Mouse (Mus musculus) CH12.LX (cell line): Measurements from ENCODE around the gene Sfxn2. TPM values are rescaled to one million over a fixed set of nuclear protein-coding genes. Genes with fewer than 3 reads are reported as not detected.

Source experiments
- DNase-seq: peaks from one replicate; pipeline ENCODE4 v3.0.0-alpha.2; 2013; ENCODE audit errors: extremely low read depth
- H3K27ac ChIP-seq: 2 replicates; pipeline ENCODE4 v1.5.1; 2012; ENCODE audit warnings: low read depth, mild to moderate bottlenecking, control low read depth, moderate library complexity; ENCODE audit not compliant: insufficient read depth
- H3K27me3 ChIP-seq: replicated peaks from 2 replicates; pipeline ENCODE3; 2012; ENCODE audit warnings: inconsistent platforms
- H3K36me3 ChIP-seq, 2 experiments: replicated peaks in 1 of 2; 2 replicates each; pipeline versions ENCODE3 to v1.6.1; 2012; ENCODE audit warnings: inconsistent platforms in 1 of 2, low read length in 1 of 2, mild to moderate bottlenecking in 1 of 2, mixed read lengths in 1 of 2, moderate library complexity in 1 of 2; ENCODE audit not compliant: control insufficient read depth in 1 of 2, insufficient read depth in 1 of 2
- H3K4me1 ChIP-seq, 2 experiments: 2 replicates each; pipeline ENCODE4 v1.6.1; 2012; ENCODE audit warnings: inconsistent platforms in 1 of 2, moderate library complexity in 1 of 2; ENCODE audit not compliant: insufficient read depth in 2 of 2, control insufficient read depth in 1 of 2
- H3K4me2 ChIP-seq: 2 replicates; pipeline ENCODE4 v1.6.1; 2012; ENCODE audit warnings: low read depth, mild to moderate bottlenecking, control low read depth; ENCODE audit not compliant: poor library complexity, insufficient read depth, severe bottlenecking
- H3K4me3 ChIP-seq, 3 experiments: fragments of 150-350 bp in 1 of 3; sonication (generic) in 1 of 3; replicated peaks in 1 of 3; 2 replicates each; pipeline versions ENCODE3 to v1.5.1; 2011 to 2012; ENCODE audit warnings: low read depth in 2 of 3, low read length in 2 of 3, mild to moderate bottlenecking in 2 of 3, moderate library complexity in 2 of 3, control low read depth in 1 of 3, improper control_type of control experiment in 1 of 3, inconsistent platforms in 1 of 3, mixed read lengths in 1 of 3; ENCODE audit not compliant: poor library complexity in 1 of 3
- H3K79me2 ChIP-seq: replicated peaks from 2 replicates; pipeline ENCODE4 v1.6.1; 2012; ENCODE audit warnings: mild to moderate bottlenecking, moderate library complexity; ENCODE audit not compliant: control insufficient read depth, poor library complexity, insufficient read depth, severe bottlenecking; ENCODE audit errors: extremely low read depth
- H3K9ac ChIP-seq: 2 replicates; pipeline ENCODE4 v1.6.1; 2012; ENCODE audit warnings: low read depth, mild to moderate bottlenecking, control low read depth, moderate library complexity; ENCODE audit not compliant: insufficient read depth
- H3K9me3 ChIP-seq: replicated peaks from 2 replicates; pipeline ENCODE3; 2012; ENCODE audit warnings: low read length, inconsistent platforms, mixed read lengths
- BHLHE40 ChIP-seq: IDR thresholded peaks from 2 replicates; pipeline ENCODE4 v1.6.1; 2011; ENCODE audit warnings: mild to moderate bottlenecking, low read depth, low read length, improper control_type of control experiment
- CHD1 ChIP-seq: IDR thresholded peaks from 2 replicates; pipeline ENCODE4 v1.6.1; 2012; ENCODE audit warnings: low read depth, low read length, improper control_type of control experiment, inconsistent platforms
- CHD2 ChIP-seq: IDR thresholded peaks from 2 replicates; pipeline ENCODE4 v1.6.1; 2011; ENCODE audit warnings: low read length, improper control_type of control experiment
- CTCF ChIP-seq, 2 experiments: IDR thresholded peaks in 1 of 2; conservative IDR thresholded peaks in 1 of 2; 2 replicates each; pipeline ENCODE4 v1.5.1; 2011 to 2012; ENCODE audit warnings: low read depth in 2 of 2, low read length in 2 of 2, improper control_type of control experiment in 1 of 2, inconsistent platforms in 1 of 2, mild to moderate bottlenecking in 1 of 2, moderate library complexity in 1 of 2
- ELF1 ChIP-seq: IDR thresholded peaks from 2 replicates; pipeline ENCODE4 v1.6.1; 2014; ENCODE audit warnings: low read depth, mild to moderate bottlenecking, inconsistent platforms, low read length, improper control_type of control experiment
- EP300 ChIP-seq: IDR thresholded peaks from 2 replicates; pipeline ENCODE4 v1.6.1; 2011; ENCODE audit warnings: low read length, improper control_type of control experiment
- ETS1 ChIP-seq: conservative IDR thresholded peaks from 2 replicates; pipeline ENCODE4 v1.6.1; 2012; ENCODE audit warnings: low read depth, mild to moderate bottlenecking, inconsistent platforms, low read length, improper control_type of control experiment, moderate library complexity
- GABPA ChIP-seq: IDR thresholded peaks from 2 replicates; pipeline ENCODE4 v1.6.1; 2012; ENCODE audit warnings: low read depth, low read length, improper control_type of control experiment, inconsistent platforms; ENCODE audit not compliant: insufficient replicate concordance
- JUN ChIP-seq: IDR thresholded peaks from 2 replicates; pipeline ENCODE4 v1.6.1; 2011; ENCODE audit warnings: low read depth, mild to moderate bottlenecking, low read length, improper control_type of control experiment, moderate library complexity; ENCODE audit not compliant: insufficient read depth
- KAT2A ChIP-seq: IDR thresholded peaks from 2 replicates; pipeline ENCODE4 v1.6.1; 2012; ENCODE audit warnings: low read length, improper control_type of control experiment, inconsistent platforms; ENCODE audit not compliant: insufficient replicate concordance
- MEF2A ChIP-seq: IDR thresholded peaks from 2 replicates; pipeline ENCODE4 v1.6.1; 2014; ENCODE audit warnings: low read depth, mild to moderate bottlenecking, inconsistent platforms, low read length, improper control_type of control experiment, borderline replicate concordance
- MYC ChIP-seq: IDR thresholded peaks from 2 replicates; pipeline ENCODE4 v1.6.1; 2011; ENCODE audit warnings: low read depth, mild to moderate bottlenecking, improper control_type of control experiment, low read length
- PAX5 ChIP-seq: IDR thresholded peaks from 2 replicates; pipeline ENCODE4 v1.6.1; 2012; ENCODE audit warnings: low read length, inconsistent platforms, mixed read lengths
- POLR2A ChIP-seq: IDR thresholded peaks from 2 replicates; pipeline ENCODE4 v1.6.1; 2011; ENCODE audit warnings: low read depth, mild to moderate bottlenecking, improper control_type of control experiment, low read length
- POLR2AphosphoS2 ChIP-seq: IDR thresholded peaks from 2 replicates; pipeline ENCODE4 v1.6.1; 2011; ENCODE audit warnings: low read depth, low read length, improper control_type of control experiment
- RAD21 ChIP-seq: IDR thresholded peaks from 2 replicates; pipeline ENCODE4 v1.6.1; 2011; ENCODE audit warnings: low read depth, mild to moderate bottlenecking, low read length, improper control_type of control experiment, moderate library complexity
- RCOR1 ChIP-seq: conservative IDR thresholded peaks from 2 replicates; pipeline ENCODE4 v1.6.1; 2012; ENCODE audit warnings: low read depth, mild to moderate bottlenecking, inconsistent platforms, low read length, improper control_type of control experiment
- SMC3 ChIP-seq: IDR thresholded peaks from 2 replicates; pipeline ENCODE4 v1.6.1; 2011; ENCODE audit warnings: low read depth, low read length, improper control_type of control experiment
- TCF12 ChIP-seq: IDR thresholded peaks from 2 replicates; pipeline ENCODE4 v1.6.1; 2014; ENCODE audit warnings: low read depth, mild to moderate bottlenecking, inconsistent platforms, low read length, improper control_type of control experiment
- USF1 ChIP-seq: IDR thresholded peaks from 2 replicates; pipeline ENCODE4 v1.6.1; 2014; ENCODE audit warnings: low read depth, mild to moderate bottlenecking, inconsistent platforms, low read length, improper control_type of control experiment
- USF2 ChIP-seq: conservative IDR thresholded peaks from 2 replicates; pipeline ENCODE4 v1.6.1; 2011; ENCODE audit warnings: low read depth, low read length, improper control_type of control experiment
- ZKSCAN1 ChIP-seq: IDR thresholded peaks from 2 replicates; pipeline ENCODE4 v1.6.1; 2012; ENCODE audit warnings: low read depth, inconsistent platforms, low read length, improper control_type of control experiment, borderline replicate concordance
- ZMIZ1 ChIP-seq: IDR thresholded peaks from 2 replicates; pipeline ENCODE4 v1.6.1; 2012; ENCODE audit warnings: low read depth, mild to moderate bottlenecking, inconsistent platforms, low read length, improper control_type of control experiment
- dilution Hi-C: fragments of 300-500 bp; cut with MboI; formaldehyde crosslinking; loops from 2 replicates; pipeline ENCODE4 v1.14.3; 2020; ENCODE audit warnings: low sequenced_read_pairs; ENCODE audit not compliant: extremely low pct_unique_long_range_greater_than_20kb, extremely low pct_ligation_motif_present
- in situ Hi-C: fragments of 300-500 bp; cut with MboI; formaldehyde crosslinking; loops from 3 replicates; pipeline ENCODE4 v1.14.3; 2019; ENCODE audit warnings: low sequenced_read_pairs, low pct_ligation_motif_present, low pct_unique_long_range_greater_than_20kb, mixed read lengths
- polyA plus RNA-seq: library from polyadenylated mRNA; unstranded; fragments of >175 nt; gene quantifications from 2 replicates; pipeline ENCODE4 v1.2.1, GENCODE M21; 2012; ENCODE audit warnings: low read depth; ENCODE audit not compliant: insufficient read length
- total RNA-seq, 2 experiments: library from RNA; depleted of rRNA; stranded (reverse); fragments of 300-350 nt in 1 of 2; fragments of >200 nt in 1 of 2; gene quantifications; 2 replicates each; pipeline ENCODE4 v1.2.3; 2012 to 2014

Sfxn2 gene
- total and polyA plus RNA-seq, 3 experiments, result 5.9 to 11.1 (median 8.5) TPM

- TF ChIP-seq SMC3 (no peak), JUN (no peak)
- in situ Hi-C loops (no loop called here), dilution Hi-C loops (no loop called here)
- no peak overlapping the region for H3K4me2 ChIP-seq
- no peak overlapping the region for H3K4me3 ChIP-seq
- H3K4me1 ChIP-seq, result peaks cover 0 to 4% of the 10 kb centered on the region in 2 experiments; a peak in 1 of 4 replicates
- H3K9me3 ChIP-seq, result no peaks in the 10 kb centered on the region
- peaks cover 29 to 83% of the 10 kb centered on the region in 2 experiments for H3K36me3 ChIP-seq
- H3K79me2 ChIP-seq, result no peaks in the 10 kb centered on the region; the same call in none of the 2 replicates
- no peak overlapping the region for H3K9ac ChIP-seq
- no peak overlapping the region for H3K27ac ChIP-seq
- no peaks in the 10 kb centered on the region for H3K27me3 ChIP-seq
- DNase-seq, result no peak
These were observed 62.6 kb downstream of the Sfxn2 start for GRCm38 (mm10) chr19:46635766-46636165.

- no peak overlapping the region for H3K9ac ChIP-seq
- in situ Hi-C loops, result no loop called here
- H3K4me3 ChIP-seq, result no peak overlapping the region
- no peaks in the 10 kb centered on the region for H3K9me3 ChIP-seq
- DNase-seq, result no peak
- TF ChIP-seq CHD2 (no peak), ETS1 (no peak), GABPA (no peak), MYC (no peak), USF2 (no peak)
- H3K27ac ChIP-seq, result no peak overlapping the region
- dilution Hi-C loops, result no loop called here
- peaks cover 21 to 84% of the 10 kb centered on the region in 2 experiments for H3K36me3 ChIP-seq
- peaks cover 1% of the 10 kb centered on the region for H3K79me2 ChIP-seq
- no peaks in the 10 kb centered on the region for H3K27me3 ChIP-seq
- no peak overlapping the region for H3K4me2 ChIP-seq
- H3K4me1 ChIP-seq, result peaks cover 0 to 4% of the 10 kb centered on the region in 2 experiments; a peak in 1 of 4 replicates
These were observed 64.4 kb downstream of the Sfxn2 start for GRCm38 (mm10) chr19:46637598-46637997.

- no peaks in the 10 kb centered on the region for H3K9me3 ChIP-seq
- H3K4me3 ChIP-seq, result no peak overlapping the region
- H3K4me2 ChIP-seq, result no peak overlapping the region
- peaks cover 6% of the 10 kb centered on the region for H3K79me2 ChIP-seq
- no peaks in the 10 kb centered on the region for H3K27me3 ChIP-seq
- no peak for TF ChIP-seq CTCF (conservative IDR thresholded peaks at IDR 0.05 in 1 of 2, IDR thresholded peaks at IDR 0.05 in 1 of 2; ENCODE audit: low read depth in 2 of 2, low read length in 2 of 2)
- TF ChIP-seq ZKSCAN1, result no peak
- no peak for TF ChIP-seq POLR2AphosphoS2
- no peak for TF ChIP-seq RCOR1
- TF ChIP-seq BHLHE40, result no peak
- no peak for TF ChIP-seq CHD1
- TF ChIP-seq USF1, result no peak
- no peak for TF ChIP-seq ZMIZ1
- TF ChIP-seq KAT2A, result no peak
- TF ChIP-seq ELF1, result no peak
- no peak for TF ChIP-seq PAX5
- TF ChIP-seq TCF12, result no peak
- no peak for TF ChIP-seq ETS1
- no peak for TF ChIP-seq RAD21
- no peak for TF ChIP-seq MEF2A
- no peak for TF ChIP-seq MYC
- no peak for TF ChIP-seq POLR2A
- no peak for TF ChIP-seq EP300
- TF ChIP-seq GABPA, result no peak
- no peak for TF ChIP-seq JUN
- peaks cover 0 to 4% of the 10 kb centered on the region in 2 experiments; a peak in 1 of 4 replicates for H3K4me1 ChIP-seq
- H3K27ac ChIP-seq, result no peak overlapping the region
- in situ Hi-C loops, result no loop called here
- peaks cover 21 to 89% of the 10 kb centered on the region in 2 experiments for H3K36me3 ChIP-seq
- dilution Hi-C loops, result no loop called here
- no peak for DNase-seq
- H3K9ac ChIP-seq, result no peak overlapping the region
These were observed 65.9 kb downstream of the Sfxn2 start for GRCm38 (mm10) chr19:46639053-46639452.
